Mouse (Mus musculus): ENCODE measurements around the gene Fam118a. TPM values are rescaled to one million over a fixed set of nuclear protein-coding genes. Genes with fewer than 3 reads are reported as not detected.
A peak's percentile ranks its signal among the peaks of the same experiment; 100 is the strongest.

Fam118a gene
- polyA plus RNA-seq, 1 experiment from 2014 or later, result 17.4 TPM

- H3K27me3 ChIP-seq (ENCODE audit: control insufficient read depth, insufficient read depth, low read length), result no peaks in the 10 kb centered on the region
- 58% methylated on average over 7 of the region's 7 CpGs for WGBS
- no peaks in the 10 kb centered on the region for H3K36me3 ChIP-seq (ENCODE audit: control insufficient read depth, insufficient read depth, low read length)
- ATAC-seq (ENCODE audit: insufficient number of reproducible peaks, insufficient read depth, low FRiP score, low read depth), result no peak
- no peak overlapping the region for H3K9ac ChIP-seq (ENCODE audit: low read length)
- H3K9me3 ChIP-seq (ENCODE audit: control insufficient read depth, low read length), result no peaks in the 10 kb centered on the region
- no peak overlapping the region for H3K4me2 ChIP-seq (ENCODE audit: low read length)
- no peak overlapping the region for H3K27ac ChIP-seq (replicated peaks in 1 of 2; ENCODE audit: control insufficient read depth in 1 of 2, insufficient read depth in 1 of 2, low read depth in 2 of 2, low read length in 2 of 2)
- no peak overlapping the region for H3K4me3 ChIP-seq (ENCODE audit: control insufficient read depth in 1 of 2, insufficient read depth in 1 of 2, low read depth in 1 of 2, low read length in 2 of 2)
- peaks cover 0 to 2% of the 10 kb centered on the region in 2 experiments; a peak in 1 of 4 replicates for H3K4me1 ChIP-seq (ENCODE audit: control insufficient read depth in 2 of 2, insufficient read depth in 2 of 2, low read length in 2 of 2)
Observed at GRCm38 (mm10) chr15:84999911-85000310, 28.8 kb upstream of the Fam118a start.

- Histone ChIP-seq H3K27ac (replicated peaks in 1 of 2; ENCODE audit: control insufficient read depth in 1 of 2, insufficient read depth in 1 of 2, low read depth in 2 of 2, low read length in 2 of 2) (no peak overlapping the region), H3K36me3 (ENCODE audit: control insufficient read depth, insufficient read depth, low read length) (no peaks in the 10 kb centered on the region), H3K4me2 (ENCODE audit: low read length) (no peak overlapping the region), H3K9ac (ENCODE audit: low read length) (no peak overlapping the region), H3K27me3 (ENCODE audit: control insufficient read depth, insufficient read depth, low read length) (no peaks in the 10 kb centered on the region), H3K4me3 (ENCODE audit: control insufficient read depth in 1 of 2, insufficient read depth in 1 of 2, low read depth in 1 of 2, low read length in 2 of 2) (no peak overlapping the region), H3K9me3 (ENCODE audit: control insufficient read depth, low read length) (no peaks in the 10 kb centered on the region), H3K4me1 (ENCODE audit: control insufficient read depth in 2 of 2, insufficient read depth in 2 of 2, low read length in 2 of 2) (peaks cover 0 to 5% of the 10 kb centered on the region in 2 experiments; a peak in 1 of 4 replicates)
- ATAC-seq (ENCODE audit: insufficient number of reproducible peaks, insufficient read depth, low FRiP score, low read depth), result peak; percentile 62; the same call in 1 of the 2 replicates
- WGBS, result 18% methylated on average over 29 of the region's 29 CpGs
Observed at GRCm38 (mm10) chr15:85000984-85001982, 27.5 kb upstream of the Fam118a start.

GRCm38 (mm10) chr15:85009666-85010065 is 19.1 kb upstream of the Fam118a start:
- no peaks in the 10 kb centered on the region for H3K27me3 ChIP-seq (ENCODE audit: control insufficient read depth, insufficient read depth, low read length)
- no peaks in the 10 kb centered on the region for H3K9me3 ChIP-seq (ENCODE audit: control insufficient read depth, low read length)
- H3K27ac ChIP-seq (replicated peaks in 1 of 2; ENCODE audit: control insufficient read depth in 1 of 2, insufficient read depth in 1 of 2, low read depth in 2 of 2, low read length in 2 of 2), result no peak overlapping the region
- no peak overlapping the region for H3K9ac ChIP-seq (ENCODE audit: low read length)
- 52% methylated on average over 8 of the region's 8 CpGs for WGBS
- no peak for ATAC-seq (ENCODE audit: insufficient number of reproducible peaks, insufficient read depth, low FRiP score, low read depth)
- H3K4me1 ChIP-seq (ENCODE audit: control insufficient read depth in 2 of 2, insufficient read depth in 2 of 2, low read length in 2 of 2), result peaks cover 12 to 14% of the 10 kb centered on the region in 2 experiments
- H3K4me2 ChIP-seq (ENCODE audit: low read length), result no peak overlapping the region
- H3K4me3 ChIP-seq (ENCODE audit: control insufficient read depth in 1 of 2, insufficient read depth in 1 of 2, low read depth in 1 of 2, low read length in 2 of 2), result no peak overlapping the region
- no peaks in the 10 kb centered on the region for H3K36me3 ChIP-seq (ENCODE audit: control insufficient read depth, insufficient read depth, low read length)

- Histone ChIP-seq H3K4me2 (ENCODE audit: low read length) (peak overlapping the region; percentile 43), H3K9ac (ENCODE audit: low read length) (0 out of 2 replicates have a peak overlapping the region, but pooled peaks have one; percentile 31), H3K4me3 (ENCODE audit: control insufficient read depth in 1 of 2, insufficient read depth in 1 of 2, low read depth in 1 of 2, low read length in 2 of 2) (no peak overlapping the region), H3K27me3 (ENCODE audit: control insufficient read depth, insufficient read depth, low read length) (0 out of 2 replicates have a peak, but pooled peaks cover 7% of the 10 kb centered on the region), H3K9me3 (ENCODE audit: control insufficient read depth, low read length) (no peaks in the 10 kb centered on the region), H3K4me1 (ENCODE audit: control insufficient read depth in 2 of 2, insufficient read depth in 2 of 2, low read length in 2 of 2) (peaks cover 18 to 24% of the 10 kb centered on the region in 2 experiments), H3K36me3 (ENCODE audit: control insufficient read depth, insufficient read depth, low read length) (no peaks in the 10 kb centered on the region), H3K27ac (replicated peaks in 1 of 2; ENCODE audit: control insufficient read depth in 1 of 2, insufficient read depth in 1 of 2, low read depth in 2 of 2, low read length in 2 of 2) (0 out of 4 replicates have a peak overlapping the region, but pooled peaks of 1 of the 2 experiments have one; percentile 33)
- 29% methylated on average over 19 of the region's 19 CpGs for WGBS
- ATAC-seq (ENCODE audit: insufficient number of reproducible peaks, insufficient read depth, low FRiP score, low read depth), result no peak
Observed at GRCm38 (mm10) chr15:85011895-85012661, 16.7 kb upstream of the Fam118a start.

GRCm38 (mm10) chr15:85012662-85013054 is 16.1 kb upstream of the Fam118a start:
- H3K4me1 ChIP-seq (ENCODE audit: control insufficient read depth in 2 of 2, insufficient read depth in 2 of 2, low read length in 2 of 2), result peaks cover 18 to 24% of the 10 kb centered on the region in 2 experiments
- H3K9me3 ChIP-seq (ENCODE audit: control insufficient read depth, low read length), result no peaks in the 10 kb centered on the region
- no peak for ATAC-seq (ENCODE audit: insufficient number of reproducible peaks, insufficient read depth, low FRiP score, low read depth)
- peak overlapping the region; percentile 43 for H3K4me2 ChIP-seq (ENCODE audit: low read length)
- no peak overlapping the region for H3K9ac ChIP-seq (ENCODE audit: low read length)
- H3K4me3 ChIP-seq (ENCODE audit: control insufficient read depth in 1 of 2, insufficient read depth in 1 of 2, low read depth in 1 of 2, low read length in 2 of 2), result no peak overlapping the region
- 25% methylated on average over 2 of the region's 2 CpGs for whole genome bisulfite sequencing
- no peak overlapping the region for H3K27ac ChIP-seq (replicated peaks in 1 of 2; ENCODE audit: control insufficient read depth in 1 of 2, insufficient read depth in 1 of 2, low read depth in 2 of 2, low read length in 2 of 2)
- H3K36me3 ChIP-seq (ENCODE audit: control insufficient read depth, insufficient read depth, low read length), result no peaks in the 10 kb centered on the region
- peaks cover 7% of the 10 kb centered on the region; the same call in 1 of the 2 replicates for H3K27me3 ChIP-seq (ENCODE audit: control insufficient read depth, insufficient read depth, low read length)

GRCm38 (mm10) chr15:85015771-85016170 is 13.0 kb upstream of the Fam118a start:
- WGBS, result 52% methylated on average over 11 of the region's 11 CpGs
- H3K9ac ChIP-seq (ENCODE audit: low read length), result no peak overlapping the region
- H3K4me3 ChIP-seq (ENCODE audit: control insufficient read depth in 1 of 2, insufficient read depth in 1 of 2, low read depth in 1 of 2, low read length in 2 of 2), result no peak overlapping the region
- H3K4me1 ChIP-seq (ENCODE audit: control insufficient read depth in 2 of 2, insufficient read depth in 2 of 2, low read length in 2 of 2), result peaks cover 15 to 24% of the 10 kb centered on the region in 2 experiments
- peaks cover 7% of the 10 kb centered on the region; the same call in 1 of the 2 replicates for H3K27me3 ChIP-seq (ENCODE audit: control insufficient read depth, insufficient read depth, low read length)
- no peak overlapping the region for H3K4me2 ChIP-seq (ENCODE audit: low read length)
- H3K36me3 ChIP-seq (ENCODE audit: control insufficient read depth, insufficient read depth, low read length), result no peaks in the 10 kb centered on the region
- ATAC-seq (ENCODE audit: insufficient number of reproducible peaks, insufficient read depth, low FRiP score, low read depth), result no peak
- no peak overlapping the region for H3K27ac ChIP-seq (replicated peaks in 1 of 2; ENCODE audit: control insufficient read depth in 1 of 2, insufficient read depth in 1 of 2, low read depth in 2 of 2, low read length in 2 of 2)
- H3K9me3 ChIP-seq (ENCODE audit: control insufficient read depth, low read length), result no peaks in the 10 kb centered on the region

- no peak within 1 kb of the TSS for H3K4me2 ChIP-seq (ENCODE audit: low read length)
- 9% methylated on average over 21 of the region's 21 CpGs for WGBS
- no peak within 1 kb of the TSS for H3K27ac ChIP-seq (replicated peaks in 1 of 2; ENCODE audit: control insufficient read depth in 1 of 2, insufficient read depth in 1 of 2, low read depth in 2 of 2, low read length in 2 of 2)
- peaks cover 11 to 19% of the 10 kb centered on the region in 2 experiments for H3K4me1 ChIP-seq (ENCODE audit: control insufficient read depth in 2 of 2, insufficient read depth in 2 of 2, low read length in 2 of 2)
- no peaks in the 10 kb centered on the region for H3K9me3 ChIP-seq (ENCODE audit: control insufficient read depth, low read length)
- H3K36me3 ChIP-seq (ENCODE audit: control insufficient read depth, insufficient read depth, low read length), result no peaks in the 10 kb centered on the region
- H3K27me3 ChIP-seq (ENCODE audit: control insufficient read depth, insufficient read depth, low read length), result peaks cover 7% of the 10 kb centered on the region; the same call in 1 of the 2 replicates
- no peak for ATAC-seq (ENCODE audit: insufficient number of reproducible peaks, insufficient read depth, low FRiP score, low read depth)
- no peak within 1 kb of the TSS for H3K4me3 ChIP-seq (ENCODE audit: control insufficient read depth in 1 of 2, insufficient read depth in 1 of 2, low read depth in 1 of 2, low read length in 2 of 2)
- H3K9ac ChIP-seq (ENCODE audit: low read length), result no peak within 1 kb of the TSS
Observed at GRCm38 (mm10) chr15:85016951-85017664, 11.6 kb upstream of the Fam118a start, which contains the start of gene Upk3a. Gene Upk3a (plus strand): TSS chr15:85017141.

All from heart, embryonic 14.5 days (tissue).